In genomic region chr1:69241502-69242214, GRCm38 (mm10) we compare ENCODE assay signal across 8 mouse cellular contexts.
DNase-seq lines count a peak whose midpoint lies in the region; ATAC-seq and TF ChIP-seq lines count a peak whose summit lies in the region.

No protein-coding gene starts in this region.

- TF ChIP-seq EP300 in heart, adult 2 months (IDR thresholded peaks at IDR 0.05; ENCODE audit: insufficient read depth, low read depth, low read length), result 0 out of 2 replicates have a peak, but pooled peaks have one; percentile 21

- H3K4me3 ChIP-seq in gastrocnemius, adult 2 months, result peak overlapping the region; percentile 64
- no peak overlapping the region for H3K4me3 ChIP-seq in heart, adult 2 months
- H3K4me3 ChIP-seq in kidney, adult 2 months (ENCODE audit: insufficient read depth, low read depth, low read length), result no peak overlapping the region
- H3K4me3 ChIP-seq in limb, embryonic 10.5 days, result peak overlapping the region; percentile 17; the same call in 1 of the 2 replicates
- H3K4me3 ChIP-seq in midbrain, embryonic 12.5 days, result peak overlapping the region; percentile 32
- H3K4me3 ChIP-seq in stomach, embryonic 14.5 days (ENCODE audit: low read depth, low read length), result peak overlapping the region; percentile 26

- no peaks in the 10 kb centered on the region for H3K4me1 ChIP-seq in heart, adult 2 months (ENCODE audit: control insufficient read depth, insufficient read depth, low read length)
- H3K4me1 ChIP-seq in kidney, adult 2 months (ENCODE audit: control insufficient read depth, insufficient read depth, low read length), result no peaks in the 10 kb centered on the region
- peaks cover 3% of the 10 kb centered on the region; the same call in 1 of the 2 replicates for H3K4me1 ChIP-seq in limb, embryonic 10.5 days
- no peaks in the 10 kb centered on the region for H3K4me1 ChIP-seq in midbrain, embryonic 12.5 days
- H3K4me1 ChIP-seq in stomach, embryonic 14.5 days (ENCODE audit: control insufficient read depth, insufficient read depth, low read length), result no peaks in the 10 kb centered on the region

- H3K27ac ChIP-seq in gastrocnemius, adult 2 months, result no peak overlapping the region
- no peak overlapping the region for H3K27ac ChIP-seq in heart, adult 2 months
- H3K27ac ChIP-seq in kidney, adult 2 months (ENCODE audit: insufficient read depth, low read depth, low read length), result no peak overlapping the region
- H3K27ac ChIP-seq in limb, embryonic 10.5 days, result no peak overlapping the region
- H3K27ac ChIP-seq in midbrain, embryonic 12.5 days (replicated peaks), result no peak overlapping the region
- no peak overlapping the region for H3K27ac ChIP-seq in stomach, embryonic 14.5 days (ENCODE audit: low read length)

- no peak for TF ChIP-seq POLR2A in heart, adult 2 months (IDR thresholded peaks at IDR 0.05; ENCODE audit: insufficient read depth, low read depth, low read length)
- no peak for TF ChIP-seq POLR2A in kidney, adult 2 months (IDR thresholded peaks at IDR 0.05; ENCODE audit: low read depth, low read length)

- H3K4me2 ChIP-seq in midbrain, embryonic 12.5 days (replicated peaks), result peak overlapping the region; percentile 56
- peak overlapping the region; percentile 50 for H3K4me2 ChIP-seq in stomach, embryonic 14.5 days (replicated peaks; ENCODE audit: low read depth, low read length)

- intact Hi-C loops in gastrocnemius, adult 2 months (cut with DNase I), result loop anchor here (5.0 to 10.0 kb wide), 3 partner anchors 93 to 536 kb away; partner anchors contain the start of gene Ikzf2
- intact Hi-C loops in heart, adult 2 months (cut with DNase I), result loop anchor here (5.0 kb wide), 2 partner anchors 446 to 536 kb away; partner anchors contain the start of gene Ikzf2

- WGBS in heart, adult 2 months, result 20% methylated on average over 11 of the region's 11 CpGs
- 19% methylated on average over 11 of the region's 11 CpGs for WGBS in kidney, adult 2 months
- 25% methylated on average over 11 of the region's 11 CpGs for WGBS in limb, embryonic 10.5 days
- WGBS in midbrain, embryonic 12.5 days, result 8% methylated on average over 11 of the region's 11 CpGs
- WGBS in stomach, embryonic 14.5 days, result 8% methylated on average over 11 of the region's 11 CpGs

- H3K79me2 ChIP-seq in heart, adult 2 months (replicated peaks; ENCODE audit: control insufficient read depth, insufficient read depth, low read length), result no peaks in the 10 kb centered on the region

- peak; percentile 97 for TF ChIP-seq CTCF in gastrocnemius, adult 2 months (IDR thresholded peaks at IDR 0.05)
- peak; percentile 94 for TF ChIP-seq CTCF in heart, adult 2 months (IDR thresholded peaks at IDR 0.05)
- peak; percentile 81 for TF ChIP-seq CTCF in kidney, adult 2 months (conservative IDR thresholded peaks at IDR 0.05; ENCODE audit: insufficient read depth, insufficient read length, low read depth, low read length)

- ATAC-seq in midbrain, embryonic 12.5 days (ENCODE audit: low FRiP score, low read depth), result peak; percentile 92
- ATAC-seq in stomach, embryonic 14.5 days (ENCODE audit: insufficient number of reproducible peaks, insufficient read depth, low FRiP score, low read depth), result peak; percentile 67; the same call in 1 of the 2 replicates

- no peaks in the 10 kb centered on the region for H3K27me3 ChIP-seq in heart, adult 2 months (ENCODE audit: control insufficient read depth, insufficient read depth, low read length)
- no peaks in the 10 kb centered on the region for H3K27me3 ChIP-seq in kidney, adult 2 months (replicated peaks; ENCODE audit: control insufficient read depth, insufficient read depth, low read length)
- H3K27me3 ChIP-seq in limb, embryonic 10.5 days (ENCODE audit: low read depth, poor library complexity, severe bottlenecking), result no peaks in the 10 kb centered on the region
- H3K27me3 ChIP-seq in midbrain, embryonic 12.5 days, result no peaks in the 10 kb centered on the region
- H3K27me3 ChIP-seq in stomach, embryonic 14.5 days (ENCODE audit: control insufficient read depth, insufficient read depth, low read length), result no peaks in the 10 kb centered on the region

- no peaks in the 10 kb centered on the region for H3K36me3 ChIP-seq in heart, adult 2 months (ENCODE audit: control insufficient read depth, insufficient read depth, low read length)
- H3K36me3 ChIP-seq in kidney, adult 2 months (ENCODE audit: control insufficient read depth, insufficient read depth, low read length), result no peaks in the 10 kb centered on the region
- no peaks in the 10 kb centered on the region for H3K36me3 ChIP-seq in limb, embryonic 10.5 days
- no peaks in the 10 kb centered on the region for H3K36me3 ChIP-seq in midbrain, embryonic 12.5 days
- H3K36me3 ChIP-seq in stomach, embryonic 14.5 days (ENCODE audit: control insufficient read depth, insufficient read depth, low read length), result no peaks in the 10 kb centered on the region

- no peak overlapping the region for H3K9ac ChIP-seq in heart, adult 2 months (ENCODE audit: low read depth, low read length)
- 0 out of 2 replicates have a peak overlapping the region, but pooled peaks have one; percentile 8 for H3K9ac ChIP-seq in midbrain, embryonic 12.5 days (replicated peaks)
- H3K9ac ChIP-seq in stomach, embryonic 14.5 days (replicated peaks; ENCODE audit: low read depth, low read length), result no peak overlapping the region

- no peaks in the 10 kb centered on the region for H3K9me3 ChIP-seq in limb, embryonic 10.5 days (replicated peaks)
- no peaks in the 10 kb centered on the region for H3K9me3 ChIP-seq in midbrain, embryonic 12.5 days
- no peaks in the 10 kb centered on the region for H3K9me3 ChIP-seq in stomach, embryonic 14.5 days (ENCODE audit: control insufficient read depth, low read depth, low read length)

- peak; percentile 48 for DNase-seq in gastrocnemius, adult 2 months
- DNase-seq in gastrocnemius, postnatal 25 days, result no peak
- DNase-seq in embryo, embryonic 10 days (ENCODE audit: low spot score), result peak; percentile 88
- peak; percentile 20 to 48 for DNase-seq in heart, adult 2 months
- peak; percentile 29 for DNase-seq in kidney, adult 2 months
- DNase-seq in limb, embryonic 10.5 days (ENCODE audit: low spot score), result peak; percentile 76

Comparison
In these comparisons a context has a peak if more than half of its experiments do, and no peak if none do; other contexts are left out.
1. H3K4me3 ChIP-seq: peak in gastrocnemius, adult 2 months (single experiment), limb, embryonic 10.5 days (single experiment), midbrain, embryonic 12.5 days (single experiment) and stomach, embryonic 14.5 days (single experiment); none in heart, adult 2 months (single experiment) and kidney, adult 2 months (single experiment).
2. Peak in every context shown above with its lines, with median percentiles within 50 percentile points of each other: CTCF ChIP-seq.